Mouse (Mus musculus): ENCODE results near the gene Grn. TPM values are rescaled to one million over a fixed set of nuclear protein-coding genes. Genes with fewer than 3 reads are reported as not detected.
A peak's percentile ranks its signal among the peaks of the same experiment; 100 is the strongest.

Gene Grn
- polyA plus RNA-seq, 2 experiments: 28.9 to 34.1 TPM

DNA sequence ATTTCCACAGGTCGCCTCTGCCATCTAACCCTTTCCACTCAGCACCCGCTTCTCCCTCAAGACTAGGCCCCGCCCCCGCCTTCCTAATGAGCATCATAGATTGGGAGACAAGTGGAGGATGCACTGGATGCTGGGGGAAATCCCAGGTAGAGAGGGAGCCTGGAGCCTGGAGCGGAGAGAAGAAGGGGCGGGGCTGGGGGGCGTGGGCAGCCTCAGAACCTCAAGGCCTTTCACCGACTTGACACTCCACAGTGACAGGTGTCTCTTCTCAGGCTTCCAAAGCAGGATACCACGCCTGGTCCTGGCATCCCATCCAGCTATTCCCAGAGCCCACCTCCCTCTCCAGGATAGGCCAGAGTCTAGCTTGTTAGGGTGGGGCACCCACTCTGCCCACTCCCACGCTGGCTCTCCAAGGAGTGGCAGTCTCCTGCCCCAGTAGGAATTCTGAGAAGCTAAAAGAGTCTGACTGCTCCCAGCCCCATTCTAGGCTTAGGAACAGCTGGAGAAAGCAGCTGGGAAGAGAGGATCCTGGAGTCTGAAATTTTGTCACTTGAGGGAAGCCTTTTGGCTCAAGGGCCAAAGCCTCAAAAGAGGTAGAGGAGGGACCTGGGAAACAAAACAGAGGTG lies 15.3 kb downstream of the Grn start:
- H3K9ac ChIP-seq (replicated peaks): no peak overlapping the region
- no peak for DNase-seq (ENCODE audit: low read depth in 3 of 3, low spot score in 3 of 3)
- H3K4me1 ChIP-seq (replicated peaks; ENCODE audit: control insufficient read depth in 2 of 2, insufficient read depth in 2 of 2, low read length in 1 of 2): no peaks in the 10 kb centered on the region
- whole genome bisulfite sequencing (ENCODE audit: insufficient replicate concordance): 51% methylated on average over 10 of the region's 10 CpGs
- no peak overlapping the region for H3K27ac ChIP-seq
- peaks cover 53% of the 10 kb centered on the region for H3K27me3 ChIP-seq (ENCODE audit: control insufficient read depth, insufficient read depth, low read length)
- no peaks in the 10 kb centered on the region for H3K9me3 ChIP-seq (ENCODE audit: control insufficient read depth, low read length)
- no peaks in the 10 kb centered on the region for H3K36me3 ChIP-seq (replicated peaks; ENCODE audit: control insufficient read depth, insufficient read depth, low read depth)
- no peak overlapping the region for H3K4me2 ChIP-seq (ENCODE audit: low read depth)
- ATAC-seq (ENCODE audit: insufficient read depth): no peak
- H3K4me3 ChIP-seq (ENCODE audit: insufficient read depth in 1 of 2, low read depth in 2 of 2, low read length in 2 of 2): no peak overlapping the region
- TF ChIP-seq EP300 (IDR thresholded peaks at IDR 0.05; ENCODE audit: low read depth) (no peak), CTCF (IDR thresholded peaks at IDR 0.05; ENCODE audit: low read depth) (no peak)

GRCm38 (mm10) chr11:102445891-102446361 lies 15.8 kb downstream of the Grn start:
- H3K36me3 ChIP-seq (replicated peaks; ENCODE audit: control insufficient read depth, insufficient read depth, low read depth): no peaks in the 10 kb centered on the region
- no peak overlapping the region for H3K4me3 ChIP-seq (ENCODE audit: insufficient read depth in 1 of 2, low read depth in 2 of 2, low read length in 2 of 2)
- no peak for DNase-seq (ENCODE audit: low read depth in 3 of 3, low spot score in 3 of 3)
- no peak overlapping the region for H3K27ac ChIP-seq
- no peak overlapping the region for H3K4me2 ChIP-seq (ENCODE audit: low read depth)
- no peak for ATAC-seq (ENCODE audit: insufficient read depth)
- WGBS (ENCODE audit: insufficient replicate concordance): 31% methylated on average over 7 of the region's 7 CpGs
- H3K27me3 ChIP-seq (ENCODE audit: control insufficient read depth, insufficient read depth, low read length): peaks cover 54% of the 10 kb centered on the region
- H3K4me1 ChIP-seq (replicated peaks; ENCODE audit: control insufficient read depth in 2 of 2, insufficient read depth in 2 of 2, low read length in 1 of 2): no peaks in the 10 kb centered on the region
- no peaks in the 10 kb centered on the region for H3K9me3 ChIP-seq (ENCODE audit: control insufficient read depth, low read length)
- TF ChIP-seq EP300 (IDR thresholded peaks at IDR 0.05; ENCODE audit: low read depth): no peak
- TF ChIP-seq CTCF (IDR thresholded peaks at IDR 0.05; ENCODE audit: low read depth): no peak
- no peak overlapping the region for H3K9ac ChIP-seq (replicated peaks)

DNA sequence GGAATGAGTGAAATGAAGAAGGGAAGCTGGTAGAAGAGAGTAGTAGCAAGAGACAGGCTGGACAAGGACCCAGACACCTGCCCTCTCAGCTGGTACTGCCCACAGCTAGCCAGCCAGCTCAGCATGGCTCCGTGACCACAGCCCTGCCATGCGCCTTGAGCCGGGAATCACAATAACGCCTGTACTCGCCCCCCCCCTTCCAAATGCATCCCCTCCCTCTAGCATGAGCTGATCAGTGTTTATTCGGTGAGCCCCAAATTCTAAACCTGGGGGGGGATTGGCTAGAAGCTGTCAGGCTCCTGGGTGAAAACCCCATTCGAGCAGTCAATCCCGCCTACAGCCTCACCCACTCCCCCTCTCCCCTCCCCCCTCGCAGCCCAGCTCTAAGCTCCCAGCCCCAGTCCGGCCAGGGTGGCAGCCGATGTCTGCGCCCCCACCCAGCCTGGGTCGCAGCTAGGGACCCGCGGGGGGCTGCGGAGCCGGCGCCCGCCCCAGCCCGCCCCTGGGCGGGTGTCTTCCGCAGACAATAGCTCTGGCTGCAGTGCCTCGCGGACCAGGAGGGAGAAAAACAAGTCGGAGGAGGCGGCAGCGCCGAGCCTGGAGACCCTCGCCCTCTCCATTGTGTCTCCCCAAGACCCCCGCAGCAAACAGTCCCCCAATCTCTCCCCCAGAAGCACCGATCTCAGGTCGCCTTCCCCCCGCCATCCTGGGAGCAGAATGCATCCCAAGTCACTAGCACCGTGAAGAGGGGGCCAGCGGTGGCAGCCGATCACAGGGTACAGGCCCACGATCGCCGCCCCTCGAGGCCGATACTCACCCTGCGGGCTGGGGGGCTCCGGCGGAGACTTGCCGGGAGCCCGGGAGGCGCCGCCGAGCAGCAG lies 16.7 kb downstream of the Grn start:
- Histone ChIP-seq H3K4me3 (ENCODE audit: insufficient read depth in 1 of 2, low read depth in 2 of 2, low read length in 2 of 2) (peak overlapping the region; percentile 57 to 60), H3K9ac (replicated peaks) (peak overlapping the region; percentile 40), H3K36me3 (replicated peaks; ENCODE audit: control insufficient read depth, insufficient read depth, low read depth) (no peaks in the 10 kb centered on the region), H3K27ac (no peak overlapping the region), H3K9me3 (ENCODE audit: control insufficient read depth, low read length) (no peaks in the 10 kb centered on the region), H3K4me2 (ENCODE audit: low read depth) (peak overlapping the region; percentile 78), H3K4me1 (replicated peaks; ENCODE audit: control insufficient read depth in 2 of 2, insufficient read depth in 2 of 2, low read length in 1 of 2) (no peaks in the 10 kb centered on the region), H3K27me3 (ENCODE audit: control insufficient read depth, insufficient read depth, low read length) (peaks cover 54% of the 10 kb centered on the region)
- ATAC-seq (ENCODE audit: insufficient read depth) (peak; percentile 17; the same call in 1 of the 2 replicates), DNase-seq (ENCODE audit: low read depth in 3 of 3, low spot score in 3 of 3) (no peak)
- no peak for TF ChIP-seq CTCF (IDR thresholded peaks at IDR 0.05; ENCODE audit: low read depth)
- no peak for TF ChIP-seq EP300 (IDR thresholded peaks at IDR 0.05; ENCODE audit: low read depth)
- 1% methylated on average over 49 of the region's 49 CpGs for WGBS (ENCODE audit: insufficient replicate concordance)

DNA sequence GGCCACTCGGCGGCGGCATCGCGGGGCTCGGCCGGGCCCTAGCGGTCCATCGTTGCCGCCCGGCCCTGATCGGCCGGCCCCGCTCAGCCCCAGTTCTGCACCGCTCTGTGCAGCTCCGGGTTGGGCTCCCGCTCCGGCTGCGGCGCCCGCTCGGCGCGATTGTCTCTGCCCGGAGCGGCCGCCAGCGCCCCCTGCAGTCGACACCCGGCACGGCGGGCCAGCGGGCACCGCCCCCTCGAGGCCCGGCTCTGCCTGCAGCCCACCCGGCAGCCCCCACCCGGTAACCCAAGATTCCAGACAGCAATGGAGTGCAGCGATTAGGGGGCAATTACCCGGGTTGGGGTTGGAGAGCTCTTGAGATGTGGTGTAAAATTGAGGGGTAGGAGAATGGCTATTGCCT lies 17.4 kb downstream of the Grn start, which contains the start of gene Fam171a2:
Gene Fam171a2, minus strand, starts transcription at position 186 of the 400 bp plus-strand sequence.
- Histone ChIP-seq H3K27me3 (ENCODE audit: control insufficient read depth, insufficient read depth, low read length) (peaks cover 54% of the 10 kb centered on the region), H3K4me3 (ENCODE audit: insufficient read depth in 1 of 2, low read depth in 2 of 2, low read length in 2 of 2) (peak within 1 kb of the TSS; percentile 57 to 60), H3K27ac (no peak within 1 kb of the TSS), H3K4me1 (replicated peaks; ENCODE audit: control insufficient read depth in 2 of 2, insufficient read depth in 2 of 2, low read length in 1 of 2) (no peaks in the 10 kb centered on the region), H3K9ac (replicated peaks) (peak within 1 kb of the TSS; percentile 40), H3K4me2 (ENCODE audit: low read depth) (peak within 1 kb of the TSS; percentile 78), H3K36me3 (replicated peaks; ENCODE audit: control insufficient read depth, insufficient read depth, low read depth) (no peaks in the 10 kb centered on the region), H3K9me3 (ENCODE audit: control insufficient read depth, low read length) (no peaks in the 10 kb centered on the region)
- peak; percentile 66 for ATAC-seq (ENCODE audit: insufficient read depth)
- DNase-seq (ENCODE audit: low read depth in 3 of 3, low spot score in 3 of 3): no peak
- under 1% methylated on average over 37 of the region's 40 CpGs for WGBS (ENCODE audit: insufficient replicate concordance)
- no peak for TF ChIP-seq EP300 (IDR thresholded peaks at IDR 0.05; ENCODE audit: low read depth)

DNA sequence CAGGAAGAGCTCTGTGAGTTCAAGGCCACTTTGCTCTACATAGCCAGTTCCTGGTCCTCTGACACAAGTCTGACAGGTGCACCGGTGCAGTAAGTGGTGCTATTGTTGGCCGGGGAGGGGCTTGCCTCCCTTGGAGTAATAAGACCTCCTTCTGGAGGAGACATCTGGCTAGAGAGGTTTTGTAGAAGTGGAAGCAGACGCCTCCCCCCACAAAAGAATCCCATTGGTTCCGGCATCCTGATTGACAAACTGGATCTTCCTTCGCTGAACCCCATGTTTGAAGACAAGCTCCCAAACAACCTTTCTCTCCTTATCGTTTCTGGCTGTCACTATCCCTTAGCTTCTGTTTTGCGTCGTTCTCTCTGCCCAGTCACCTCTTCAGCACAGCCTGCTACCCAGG lies 18.2 kb downstream of the Grn start:
- Histone ChIP-seq H3K4me1 (replicated peaks; ENCODE audit: control insufficient read depth in 2 of 2, insufficient read depth in 2 of 2, low read length in 1 of 2) (no peaks in the 10 kb centered on the region), H3K9me3 (ENCODE audit: control insufficient read depth, low read length) (no peaks in the 10 kb centered on the region), H3K27ac (no peak overlapping the region), H3K36me3 (replicated peaks; ENCODE audit: control insufficient read depth, insufficient read depth, low read depth) (no peaks in the 10 kb centered on the region), H3K4me3 (ENCODE audit: insufficient read depth in 1 of 2, low read depth in 2 of 2, low read length in 2 of 2) (no peak overlapping the region), H3K4me2 (ENCODE audit: low read depth) (no peak overlapping the region), H3K9ac (replicated peaks) (no peak overlapping the region), H3K27me3 (ENCODE audit: control insufficient read depth, insufficient read depth, low read length) (peaks cover 56% of the 10 kb centered on the region)
- WGBS (ENCODE audit: insufficient replicate concordance): 13% methylated on average over 8 of the region's 8 CpGs
- TF ChIP-seq CTCF (IDR thresholded peaks at IDR 0.05; ENCODE audit: low read depth): no peak
- DNase-seq (ENCODE audit: low read depth in 3 of 3, low spot score in 3 of 3): no peak
- no peak for ATAC-seq (ENCODE audit: insufficient read depth)
